Mouse (Mus musculus) stomach, postnatal 0 days (tissue): ENCODE measurements around the gene Tcstv1. TPM values are rescaled to one million over a fixed set of nuclear protein-coding genes. Genes with fewer than 3 reads are reported as not detected.
"Not testable (repeated sequence)": the region's sequence is repeated elsewhere in the genome, so short reads cannot be mapped to it uniquely, and the experiment has no call there.

Source experiments
- ATAC-seq: fragments of 200-750 bp; cut with Nextera tagmentation; 2 replicates; pipeline ENCODE4 v1.8.0; 2017; ENCODE audit not compliant: low FRiP score, low TSS enrichment
- DNase-seq: peaks from one replicate; pipeline ENCODE4 v3.0.0-alpha.2; 2016; ENCODE audit warnings: low spot score
- H3K27ac ChIP-seq: fragments of 300-500 bp; sonication (generic); replicated peaks from 2 replicates; pipeline ENCODE4 v1.5.1; 2014; ENCODE audit warnings: mild to moderate bottlenecking, control low read depth
- H3K27me3 ChIP-seq: fragments of 300-500 bp; sonication (generic); 2 replicates; pipeline ENCODE4 v1.6.1; 2014; ENCODE audit warnings: low read length; ENCODE audit not compliant: control insufficient read depth, insufficient read depth
- H3K36me3 ChIP-seq: fragments of 300-500 bp; sonication (generic); 2 replicates; pipeline ENCODE4 v1.6.1; 2014; ENCODE audit warnings: low read length, mixed read lengths; ENCODE audit not compliant: control insufficient read depth, insufficient read depth
- H3K4me1 ChIP-seq: fragments of 300-500 bp; sonication (generic); replicated peaks from 2 replicates; pipeline ENCODE4 v1.6.1; 2014; ENCODE audit warnings: antibody characterized with exemption; ENCODE audit not compliant: control insufficient read depth, insufficient read depth
- H3K4me2 ChIP-seq: fragments of 300-500 bp; sonication (generic); replicated peaks from 2 replicates; pipeline ENCODE4 v1.6.1; 2014; ENCODE audit warnings: low read depth, mild to moderate bottlenecking, control low read depth, moderate library complexity
- H3K4me3 ChIP-seq: fragments of 300-500 bp; sonication (generic); 2 replicates; pipeline ENCODE4 v1.5.1; 2014; ENCODE audit warnings: low read depth, low read length, control low read depth
- H3K9ac ChIP-seq: fragments of 300-500 bp; sonication (generic); 2 replicates; pipeline ENCODE4 v1.6.1; 2014; ENCODE audit warnings: mild to moderate bottlenecking, low read length, control low read depth, mixed read lengths
- H3K9me3 ChIP-seq: fragments of 300-500 bp; sonication (generic); 2 replicates; pipeline ENCODE4 v1.6.1; 2016; ENCODE audit warnings: low read length; ENCODE audit not compliant: control insufficient read depth
- WGBS: fragments of 180-500 bp; shearing (Covaris S2); extraction: QIAGEN DNeasy Blood & Tissue Kit; methylation state at CpG from one replicate; pipeline ENCODE4 v1.1.7; 2014; 5-methylcytosine and 5-hydroxymethylcytosine counted together
- polyA plus RNA-seq: library from polyadenylated mRNA; unstranded; fragments of >200 nt; fragmentation: Nextera tagmentation; extraction: Ambion mirVana; gene quantifications from 2 replicates; pipeline ENCODE4 v1.2.1, GENCODE M21; 2015

The Tcstv1 gene
- not detected in 2 replicates for polyA plus RNA-seq

GRCm38 (mm10) chr13:119894685-119895084 is at the start of gene Tcstv1:
Gene Tcstv1 (minus strand): TSS chr13:119894785.
- H3K4me1 ChIP-seq, H3K4me3 ChIP-seq, ATAC-seq, H3K9me3 ChIP-seq, H3K4me2 ChIP-seq, H3K36me3 ChIP-seq, H3K27ac ChIP-seq, H3K9ac ChIP-seq, DNase-seq, H3K27me3 ChIP-seq: not testable (repeated sequence)
- WGBS: 83% methylated on average over 3 of the region's 3 CpGs

GRCm38 (mm10) chr13:119929172-119929571 is 34.6 kb upstream of the Tcstv1 start, which contains the start of gene Gm21761:
Gene Gm21761 (minus strand): TSS chr13:119929272.
- H3K4me1 ChIP-seq, H3K9ac ChIP-seq, H3K4me3 ChIP-seq, H3K27me3 ChIP-seq, H3K4me2 ChIP-seq, H3K36me3 ChIP-seq, DNase-seq, H3K27ac ChIP-seq, ATAC-seq, H3K9me3 ChIP-seq: not testable (repeated sequence)
- no CpG with 5 or more reads among the region's 5 CpGs for WGBS

GRCm38 (mm10) chr13:119924597-119925340 is 30.2 kb upstream of the Tcstv1 start:
- H3K4me2 ChIP-seq, ATAC-seq, H3K9me3 ChIP-seq, H3K4me1 ChIP-seq, DNase-seq, H3K27ac ChIP-seq, H3K27me3 ChIP-seq, H3K4me3 ChIP-seq, H3K36me3 ChIP-seq, H3K9ac ChIP-seq: not testable (repeated sequence)
- WGBS: 65% methylated on average over 2 of the region's 3 CpGs

- not testable (repeated sequence) for H3K9ac ChIP-seq, H3K27ac ChIP-seq, H3K36me3 ChIP-seq, H3K4me3 ChIP-seq, H3K27me3 ChIP-seq, H3K9me3 ChIP-seq, ATAC-seq, DNase-seq, H3K4me1 ChIP-seq, H3K4me2 ChIP-seq
- WGBS: 76% methylated on average over 4 of the region's 5 CpGs
Observed at GRCm38 (mm10) chr13:119916966-119917722, 22.6 kb upstream of the Tcstv1 start.

- ATAC-seq, H3K9ac ChIP-seq, H3K9me3 ChIP-seq, H3K4me1 ChIP-seq, H3K27me3 ChIP-seq, H3K27ac ChIP-seq, H3K4me3 ChIP-seq, DNase-seq, H3K4me2 ChIP-seq, H3K36me3 ChIP-seq: not testable (repeated sequence)
- WGBS: 56% methylated on average over 2 of the region's 2 CpGs
Observed at GRCm38 (mm10) chr13:119916449-119916848, 21.9 kb upstream of the Tcstv1 start.

GRCm38 (mm10) chr13:119898549-119898948 is 4.0 kb upstream of the Tcstv1 start:
- not testable (repeated sequence) for H3K9me3 ChIP-seq, ATAC-seq, H3K27me3 ChIP-seq, H3K4me1 ChIP-seq, DNase-seq, H3K4me3 ChIP-seq, H3K27ac ChIP-seq, H3K36me3 ChIP-seq, H3K9ac ChIP-seq, H3K4me2 ChIP-seq
- WGBS: 63% methylated on average over 4 of the region's 5 CpGs

- H3K9ac ChIP-seq, DNase-seq, H3K27me3 ChIP-seq, H3K27ac ChIP-seq, H3K4me1 ChIP-seq, ATAC-seq, H3K4me2 ChIP-seq, H3K36me3 ChIP-seq, H3K4me3 ChIP-seq, H3K9me3 ChIP-seq: not testable (repeated sequence)
- WGBS: 37% methylated on average over 4 of the region's 4 CpGs
Observed at GRCm38 (mm10) chr13:119886896-119887295, 7.7 kb downstream of the Tcstv1 start.

GRCm38 (mm10) chr13:119864395-119864999 is 30.1 kb downstream of the Tcstv1 start:
- not testable (repeated sequence) for H3K9ac ChIP-seq, H3K4me2 ChIP-seq, DNase-seq, H3K4me1 ChIP-seq, H3K27ac ChIP-seq, H3K27me3 ChIP-seq, H3K36me3 ChIP-seq, H3K9me3 ChIP-seq, H3K4me3 ChIP-seq, ATAC-seq
- WGBS: 71% methylated on average over 6 of the region's 7 CpGs
